Mouse (Mus musculus): ENCODE measurements around the gene Prmt1. TPM values are rescaled to one million over a fixed set of nuclear protein-coding genes. Genes with fewer than 3 reads are reported as not detected.
"Not testable (repeated sequence)": the region's sequence is repeated elsewhere in the genome, so short reads cannot be mapped to it uniquely, and the experiment has no call there.

Gene Prmt1
- 449 and 456 TPM in 2 replicates for polyA plus RNA-seq (2015; fragmentation: Nextera tagmentation; extraction: Ambion mirVana)

DNA sequence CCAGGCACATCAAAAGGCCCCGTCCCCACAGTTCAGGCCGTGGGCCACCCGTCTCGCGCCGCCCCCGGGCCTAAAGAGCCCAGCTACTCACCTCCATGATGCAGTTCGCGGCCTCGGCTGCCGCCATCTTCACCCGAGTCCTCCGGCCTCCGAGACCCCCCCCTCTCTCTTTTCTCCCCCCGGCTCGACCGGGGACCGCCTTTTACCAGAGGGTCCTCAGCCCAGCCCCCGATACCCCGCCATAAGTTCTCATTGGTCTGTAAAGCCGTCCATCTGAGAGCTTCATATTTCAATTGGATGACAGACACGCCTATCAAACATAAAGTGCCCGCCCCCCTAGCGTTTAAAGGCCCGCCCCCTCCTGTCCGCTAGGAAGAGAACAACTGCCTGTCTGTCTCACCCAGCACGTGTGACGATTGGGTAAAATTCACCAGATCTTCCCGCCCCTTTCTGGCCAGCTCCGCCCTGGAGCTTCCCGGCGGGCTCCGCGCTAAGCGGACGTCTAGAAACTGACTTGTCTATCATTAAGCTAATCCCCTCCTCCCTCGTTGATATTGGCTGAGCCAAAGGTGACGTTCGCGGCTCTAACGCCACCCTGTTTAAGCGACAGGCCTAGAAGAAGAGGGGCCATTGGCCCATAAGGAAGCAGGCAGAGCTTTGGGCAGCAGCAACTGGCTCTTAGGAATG, at the start of gene Prmt1:
TSS of gene Prmt1 (minus strand) at position 377 of the 687 bp plus-strand sequence.
- WGBS = under 1% methylated on average over 42 of the region's 42 CpGs
- Histone ChIP-seq H3K4me3 (replicated peaks) (peak within 1 kb of the TSS; percentile 97), H3K27ac (peak within 1 kb of the TSS; percentile 96), H3K9me3 (no peaks in the 10 kb centered on the region), H3K4me2 (replicated peaks) (peak within 1 kb of the TSS; percentile 70), H3K9ac (peak within 1 kb of the TSS; percentile 97), H3K27me3 (replicated peaks) (no peaks in the 10 kb centered on the region), H3K4me1 (replicated peaks) (peaks cover 27% of the 10 kb centered on the region), H3K36me3 (peaks cover 9% of the 10 kb centered on the region)
- ATAC-seq = peak; percentile 96

DNA sequence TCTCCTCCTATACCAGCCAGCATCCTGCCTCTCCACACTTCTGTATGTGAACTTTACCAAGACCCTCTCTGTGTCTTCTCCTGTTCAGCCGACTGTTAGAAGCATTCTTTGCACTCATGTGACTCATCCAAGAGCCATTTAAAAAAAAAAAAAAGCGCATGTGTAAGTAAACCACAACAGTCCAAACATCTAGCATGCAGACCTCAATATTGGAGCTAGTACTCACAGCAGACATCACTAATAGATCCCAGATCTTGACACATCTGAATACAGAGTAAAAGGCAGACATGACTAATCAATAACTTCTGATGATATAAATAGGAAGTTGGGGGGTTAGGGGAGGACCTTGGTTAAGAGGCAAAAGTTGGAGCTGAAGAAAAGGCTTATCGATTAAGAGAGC, 49.3 kb upstream of the Prmt1 start:
- Histone ChIP-seq H3K4me3 (replicated peaks) (no peak overlapping the region), H3K4me1 (replicated peaks) (no peaks in the 10 kb centered on the region), H3K9ac (no peak overlapping the region), H3K36me3 (peaks cover 64% of the 10 kb centered on the region), H3K27ac (no peak overlapping the region), H3K4me2 (replicated peaks) (no peak overlapping the region), H3K27me3 (replicated peaks) (no peaks in the 10 kb centered on the region), H3K9me3 (no peaks in the 10 kb centered on the region)
- WGBS = 83% methylated on average over 3 of the region's 3 CpGs
- no peak for ATAC-seq

DNA sequence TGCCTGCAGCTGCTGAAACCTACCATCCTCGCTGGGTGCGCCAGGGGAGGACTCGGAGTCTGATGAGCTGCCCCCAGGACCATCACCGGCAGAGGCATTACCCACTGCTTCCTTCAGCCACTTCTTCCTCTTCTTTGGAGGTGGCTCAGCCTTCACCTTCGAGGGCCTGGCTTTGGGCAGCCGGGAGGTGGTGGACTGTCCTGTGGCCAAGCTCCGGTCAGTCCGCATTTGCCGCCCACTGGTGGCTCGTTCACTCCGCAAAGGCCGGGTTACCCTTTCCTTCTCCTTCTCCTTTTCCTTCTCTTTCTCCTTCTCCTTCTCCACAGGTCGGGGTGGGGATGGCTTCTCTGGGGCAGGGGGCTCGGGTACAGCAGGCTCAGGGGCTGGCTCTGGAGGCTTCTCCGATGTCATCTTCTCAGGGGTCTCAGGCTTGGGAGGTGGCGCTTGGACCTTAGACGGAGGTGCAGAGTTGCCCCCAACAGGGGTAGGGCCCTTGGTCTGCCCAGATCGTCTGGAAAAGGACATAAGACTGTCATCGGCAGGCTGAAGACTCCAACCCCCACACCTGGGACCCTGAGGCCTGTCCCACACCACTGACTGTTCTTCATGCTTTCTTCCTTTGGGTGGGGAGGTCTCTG, 47.5 kb upstream of the Prmt1 start:
- Histone ChIP-seq H3K27ac (no peak overlapping the region), H3K27me3 (replicated peaks) (no peaks in the 10 kb centered on the region), H3K9ac (no peak overlapping the region), H3K4me3 (replicated peaks) (no peak overlapping the region), H3K4me2 (replicated peaks) (no peak overlapping the region), H3K4me1 (replicated peaks) (no peaks in the 10 kb centered on the region), H3K36me3 (peaks cover 61% of the 10 kb centered on the region), H3K9me3 (no peaks in the 10 kb centered on the region)
- 92% methylated on average over 19 of the region's 19 CpGs for WGBS
- no peak for ATAC-seq

DNA sequence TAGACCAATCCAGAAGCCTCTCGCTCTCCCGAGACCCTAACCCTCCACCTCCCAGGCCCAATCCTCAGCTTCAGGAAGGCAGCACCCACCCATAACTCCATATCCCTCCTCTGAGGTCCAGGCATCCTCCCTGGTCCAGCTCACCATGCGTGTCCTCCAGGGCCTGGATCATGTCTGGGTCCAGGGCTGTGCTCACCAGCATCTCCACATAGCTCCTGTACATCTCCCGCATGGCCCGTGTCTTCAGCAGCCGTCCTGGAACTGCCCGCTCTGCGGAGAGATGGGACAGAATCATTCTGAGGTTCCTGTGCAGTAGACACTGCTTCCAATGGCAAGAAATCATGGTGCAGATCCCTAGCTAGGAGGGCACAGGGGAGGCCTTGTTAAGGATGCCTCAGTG, 44.5 kb upstream of the Prmt1 start:
- H3K36me3 ChIP-seq = peaks cover 62% of the 10 kb centered on the region
- H3K4me1 ChIP-seq (replicated peaks) = no peaks in the 10 kb centered on the region
- H3K9ac ChIP-seq = no peak overlapping the region
- WGBS = 96% methylated on average over 8 of the region's 8 CpGs
- H3K27me3 ChIP-seq (replicated peaks) = no peaks in the 10 kb centered on the region
- ATAC-seq = no peak
- no peak overlapping the region for H3K27ac ChIP-seq
- no peak overlapping the region for H3K4me3 ChIP-seq (replicated peaks)
- H3K4me2 ChIP-seq (replicated peaks) = no peak overlapping the region
- H3K9me3 ChIP-seq = no peaks in the 10 kb centered on the region

DNA sequence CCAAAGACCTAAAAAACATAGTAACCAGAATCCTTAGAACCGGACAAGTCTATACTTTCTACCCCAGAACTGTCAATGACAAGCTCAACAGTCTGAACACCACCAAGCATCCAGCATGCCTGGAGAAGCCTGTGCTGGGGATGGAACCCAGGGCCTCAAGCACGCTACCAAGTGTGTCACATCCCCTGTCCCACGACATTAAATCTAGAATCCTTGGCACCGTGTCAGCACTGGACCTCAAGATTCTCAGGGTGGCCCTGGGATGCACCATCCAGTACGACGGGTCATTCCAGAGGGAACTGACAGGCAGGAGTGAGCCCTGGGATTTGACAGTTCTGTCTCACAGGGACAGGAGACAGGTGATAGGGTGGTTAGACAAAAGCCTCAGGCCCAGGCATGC, 43.6 kb upstream of the Prmt1 start:
- 93% methylated on average over 6 of the region's 6 CpGs for WGBS
- Histone ChIP-seq H3K9me3 (no peaks in the 10 kb centered on the region), H3K27ac (no peak overlapping the region), H3K36me3 (peaks cover 58% of the 10 kb centered on the region), H3K27me3 (replicated peaks) (no peaks in the 10 kb centered on the region), H3K9ac (no peak overlapping the region), H3K4me2 (replicated peaks) (no peak overlapping the region), H3K4me3 (replicated peaks) (no peak overlapping the region), H3K4me1 (replicated peaks) (no peaks in the 10 kb centered on the region)
- ATAC-seq = no peak

DNA sequence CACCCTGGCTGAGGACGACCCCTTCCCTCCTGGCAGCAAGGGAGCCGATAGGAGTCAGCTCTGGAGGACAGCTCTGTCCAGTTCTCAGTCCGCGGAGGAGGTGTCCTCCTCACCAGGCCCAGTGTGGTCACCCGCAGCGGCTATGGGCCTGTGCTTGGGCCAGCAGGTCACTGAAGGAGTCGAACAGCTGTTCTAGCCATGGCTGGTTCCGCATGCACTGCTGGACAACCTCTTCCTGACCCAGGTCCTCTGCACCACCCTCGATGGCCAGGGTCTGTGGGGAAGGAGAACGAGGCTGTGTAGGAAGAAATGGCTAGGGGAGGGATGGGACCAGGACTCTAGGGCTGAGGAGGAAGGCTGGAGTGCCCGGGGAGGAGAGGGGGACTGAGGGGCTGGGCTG, 42.0 kb upstream of the Prmt1 start:
- WGBS = 90% methylated on average over 11 of the region's 11 CpGs

DNA sequence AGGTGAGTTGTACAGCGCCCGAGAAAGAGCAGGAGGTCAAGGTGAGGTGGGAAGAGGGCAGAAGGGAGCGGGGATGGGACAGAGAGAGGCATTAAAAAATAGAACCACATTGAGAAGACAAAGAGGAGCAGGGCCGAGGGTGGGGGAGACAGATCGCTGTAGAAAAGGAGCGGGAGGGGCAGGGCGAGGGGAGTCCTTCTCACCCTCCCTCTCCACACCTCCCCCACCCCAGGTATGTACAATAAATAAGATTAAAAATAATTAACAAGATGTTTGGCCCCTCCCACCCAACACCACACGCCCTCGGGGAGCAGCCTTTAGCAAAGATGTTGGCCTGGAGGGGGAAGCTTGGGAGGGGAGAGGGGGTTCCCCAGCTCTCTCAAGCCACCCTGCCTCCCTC, 41.4 kb upstream of the Prmt1 start:
- no peak overlapping the region for H3K4me2 ChIP-seq (replicated peaks)
- no peak overlapping the region for H3K27ac ChIP-seq
- no peaks in the 10 kb centered on the region for H3K27me3 ChIP-seq (replicated peaks)
- 78% methylated on average over 9 of the region's 9 CpGs for WGBS
- H3K9me3 ChIP-seq = no peaks in the 10 kb centered on the region
- no peak for ATAC-seq
- H3K4me1 ChIP-seq (replicated peaks) = 0 out of 2 replicates have a peak, but pooled peaks cover 2% of the 10 kb centered on the region
- H3K36me3 ChIP-seq = peaks cover 37% of the 10 kb centered on the region
- no peak overlapping the region for H3K4me3 ChIP-seq (replicated peaks)
- no peak overlapping the region for H3K9ac ChIP-seq

More for the DNA sequence above, 42.0 kb upstream of the Prmt1 start:
- Histone ChIP-seq H3K4me3 (replicated peaks) (no peak overlapping the region), H3K36me3 (peaks cover 41% of the 10 kb centered on the region), H3K4me1 (replicated peaks) (0 out of 2 replicates have a peak, but pooled peaks cover 2% of the 10 kb centered on the region), H3K9me3 (no peaks in the 10 kb centered on the region), H3K27ac (no peak overlapping the region), H3K4me2 (replicated peaks) (no peak overlapping the region), H3K9ac (no peak overlapping the region), H3K27me3 (replicated peaks) (no peaks in the 10 kb centered on the region)
- no peak for ATAC-seq

DNA sequence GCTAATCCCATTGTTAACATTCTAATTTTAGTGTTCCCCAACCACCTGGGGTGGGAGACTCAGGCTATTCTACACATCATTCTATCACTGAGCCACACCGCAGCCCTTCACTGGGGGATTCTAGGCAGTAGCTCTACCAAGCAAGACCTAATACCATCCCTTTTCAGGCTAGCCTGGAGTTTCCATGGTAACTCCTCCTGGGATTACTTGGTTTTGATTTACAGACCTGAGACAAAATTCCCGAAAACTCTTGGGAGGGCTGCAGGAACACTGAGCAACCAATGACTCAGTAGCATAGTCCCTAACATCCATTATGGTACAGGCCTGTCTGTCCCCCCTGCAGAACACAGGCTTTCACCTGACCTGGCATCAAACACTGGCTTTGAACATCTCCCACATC, 39.9 kb upstream of the Prmt1 start:
- Histone ChIP-seq H3K36me3 (peaks cover 31% of the 10 kb centered on the region), H3K27me3 (replicated peaks) (no peaks in the 10 kb centered on the region), H3K4me1 (replicated peaks) (0 out of 2 replicates have a peak, but pooled peaks cover 2% of the 10 kb centered on the region), H3K9ac (no peak overlapping the region), H3K27ac (no peak overlapping the region), H3K9me3 (no peaks in the 10 kb centered on the region), H3K4me2 (replicated peaks) (no peak overlapping the region), H3K4me3 (replicated peaks) (no peak overlapping the region)
- WGBS = 71% methylated on average over 2 of the region's 2 CpGs
- ATAC-seq = no peak

DNA sequence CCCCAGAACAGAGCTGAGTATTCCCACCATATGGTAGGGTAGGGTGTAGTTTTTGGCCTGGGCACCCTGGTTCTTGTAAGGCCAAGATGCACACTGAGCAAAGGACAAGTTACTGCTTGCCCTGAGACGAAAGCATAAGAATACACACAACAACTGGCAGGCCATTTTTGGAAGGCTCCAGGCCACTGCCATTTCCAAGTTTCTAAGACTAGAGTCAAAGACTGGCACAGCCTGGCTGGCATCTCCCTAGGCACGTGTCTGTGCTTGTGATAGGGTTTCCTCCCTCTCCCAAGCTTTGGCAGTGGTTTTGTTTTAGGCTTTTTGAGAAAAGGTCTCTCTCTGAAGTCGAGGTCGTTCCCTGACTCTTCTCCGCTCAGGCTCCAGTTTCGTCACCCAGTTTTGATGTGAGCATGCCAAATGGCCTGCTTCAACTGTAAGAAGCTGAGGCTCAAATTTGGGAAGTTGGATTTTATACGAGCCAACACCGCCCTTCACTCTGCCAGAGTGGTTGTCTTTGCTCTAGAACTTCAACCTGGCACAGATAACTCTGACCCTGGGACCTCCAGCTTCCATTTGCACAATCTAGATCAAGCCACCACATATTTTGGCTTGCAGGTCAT, 39.3 kb upstream of the Prmt1 start:
- Histone ChIP-seq H3K9me3 (no peaks in the 10 kb centered on the region), H3K4me2 (replicated peaks) (no peak overlapping the region), H3K4me3 (replicated peaks) (no peak overlapping the region), H3K4me1 (replicated peaks) (0 out of 2 replicates have a peak, but pooled peaks cover 2% of the 10 kb centered on the region), H3K36me3 (peaks cover 26% of the 10 kb centered on the region), H3K27ac (no peak overlapping the region), H3K9ac (no peak overlapping the region), H3K27me3 (replicated peaks) (no peaks in the 10 kb centered on the region)
- WGBS = 74% methylated on average over 8 of the region's 8 CpGs
- no peak for ATAC-seq

DNA sequence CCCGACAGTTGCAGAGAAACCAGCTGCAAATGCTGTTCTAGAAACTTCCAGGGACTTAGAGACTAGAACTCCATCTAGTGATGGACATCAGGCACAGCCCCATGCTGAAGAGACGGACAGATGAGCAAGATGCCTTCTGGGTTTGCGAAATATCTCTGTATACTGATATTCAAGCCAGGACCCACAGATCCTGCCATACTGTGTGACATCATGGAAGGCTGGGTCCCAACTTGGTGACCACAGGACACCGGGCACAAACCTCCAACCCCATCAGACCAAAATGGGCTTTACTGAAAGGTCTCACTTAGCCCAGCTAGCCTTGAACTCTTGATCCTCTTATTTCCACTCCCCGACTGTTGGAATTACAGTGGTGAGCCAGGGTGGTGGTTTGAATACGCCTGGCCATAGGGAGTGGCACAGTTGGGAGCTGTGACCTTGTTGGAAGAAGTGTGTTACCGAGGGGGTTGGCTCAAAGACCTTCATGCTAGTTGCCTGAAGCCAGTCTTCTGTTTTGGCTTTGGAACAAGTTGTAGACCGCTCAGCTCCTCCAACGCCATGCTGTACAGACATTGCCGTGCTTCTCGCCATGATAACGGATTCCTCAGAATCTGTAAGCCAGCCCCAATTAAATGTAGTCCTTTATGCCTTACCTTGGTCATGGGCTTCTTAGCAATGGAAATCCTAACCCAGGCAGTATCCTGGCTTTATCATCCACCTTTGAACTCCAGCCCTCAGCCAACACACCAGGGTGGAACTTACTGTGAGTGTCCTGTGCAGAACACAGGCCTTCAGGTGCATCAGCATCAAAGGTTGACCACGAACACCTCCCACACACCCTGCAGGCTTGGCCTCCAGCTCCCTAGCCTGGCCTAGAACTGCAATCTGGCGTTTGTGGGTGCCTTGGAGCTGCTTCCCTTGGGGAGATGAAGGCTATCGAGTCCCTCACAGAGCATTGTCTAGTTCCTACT, 38.2 kb upstream of the Prmt1 start:
- Histone ChIP-seq H3K27me3 (replicated peaks) (no peaks in the 10 kb centered on the region), H3K9me3 (no peaks in the 10 kb centered on the region), H3K27ac (no peak overlapping the region), H3K9ac (0 out of 2 replicates have a peak overlapping the region, but pooled peaks have one; percentile 8), H3K4me3 (replicated peaks) (no peak overlapping the region), H3K4me1 (replicated peaks) (peaks cover 4% of the 10 kb centered on the region; the same call in 1 of the 2 replicates), H3K36me3 (peaks cover 16% of the 10 kb centered on the region; the same call in 1 of the 2 replicates), H3K4me2 (replicated peaks) (no peak overlapping the region)
- 85% methylated on average over 15 of the region's 15 CpGs for WGBS
- ATAC-seq = no peak

DNA sequence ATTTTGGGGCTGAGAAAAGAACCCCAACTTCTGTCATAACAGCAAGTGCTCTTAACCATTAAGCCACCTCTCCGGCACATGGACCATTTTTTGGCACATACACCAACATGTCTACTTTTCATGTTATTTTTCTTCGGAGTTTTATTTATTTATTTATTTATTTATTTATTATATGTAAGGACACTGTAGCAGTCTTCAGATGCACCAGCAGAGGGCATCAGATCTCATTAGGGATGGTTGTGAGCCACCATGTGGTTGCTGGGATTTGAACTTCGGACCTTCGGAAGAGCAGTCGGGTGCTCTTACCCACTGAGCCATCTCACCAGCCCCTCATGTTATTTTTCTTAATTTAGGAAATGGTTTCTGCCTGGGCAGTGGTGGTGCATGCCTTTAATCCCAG, 37.3 kb upstream of the Prmt1 start:
- 80% methylated on average over 5 of the region's 5 CpGs for WGBS
- H3K4me2 ChIP-seq (replicated peaks); ATAC-seq; H3K4me3 ChIP-seq (replicated peaks); H3K4me1 ChIP-seq (replicated peaks); H3K27me3 ChIP-seq (replicated peaks); H3K9me3 ChIP-seq; H3K27ac ChIP-seq; H3K9ac ChIP-seq: not testable (repeated sequence)
- peaks cover 11% of the 10 kb centered on the region; the same call in 1 of the 2 replicates for H3K36me3 ChIP-seq

DNA sequence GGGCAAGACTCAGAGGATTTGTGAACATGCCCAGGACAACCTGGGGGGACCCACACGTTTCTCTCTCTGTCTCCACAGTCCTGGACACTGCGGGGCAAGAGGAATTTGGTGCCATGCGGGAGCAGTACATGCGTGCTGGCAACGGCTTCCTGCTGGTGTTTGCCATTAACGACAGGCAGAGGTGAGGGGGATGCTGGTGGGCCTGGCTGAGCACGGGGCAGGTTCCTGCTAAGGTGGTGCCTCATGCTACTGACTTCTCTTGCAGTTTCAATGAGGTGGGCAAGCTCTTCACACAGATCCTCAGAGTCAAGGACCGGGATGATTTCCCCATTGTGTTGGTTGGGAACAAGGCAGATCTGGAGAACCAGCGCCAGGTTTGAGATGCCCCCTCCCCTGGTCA, 33.9 kb upstream of the Prmt1 start:
- no peak overlapping the region for H3K9ac ChIP-seq
- no peak overlapping the region for H3K27ac ChIP-seq
- H3K4me2 ChIP-seq (replicated peaks) = no peak overlapping the region
- H3K4me1 ChIP-seq (replicated peaks) = peaks cover 15% of the 10 kb centered on the region
- H3K4me3 ChIP-seq (replicated peaks) = no peak overlapping the region
- no peak for ATAC-seq
- no peaks in the 10 kb centered on the region for H3K27me3 ChIP-seq (replicated peaks)
- no peaks in the 10 kb centered on the region for H3K36me3 ChIP-seq
- H3K9me3 ChIP-seq = no peaks in the 10 kb centered on the region
- 72% methylated on average over 9 of the region's 9 CpGs for WGBS

All from intestine, embryonic 15.5 days (tissue).